Mouse (Mus musculus) left cerebral cortex, adult 6 months (tissue): ENCODE results near the gene Phactr3. TPM values are rescaled to one million over a fixed set of nuclear protein-coding genes. Genes with fewer than 3 reads are reported as not detected.

ENCODE experiments used
- long read RNA-seq, 2 experiments: library from polyadenylated mRNA; unstranded; transcript quantifications; one replicate each; pipeline ENCODE4 v2.0.0; 2019 to 2020
- polyA plus RNA-seq: library from polyadenylated mRNA; unstranded; fragments of <200 nt; fragmentation: Nextera tagmentation; gene quantifications from 2 replicates; pipeline ENCODE4 v1.2.3, GENCODE M21; 2021

Gene Phactr3
- polyA plus RNA-seq, result 43.8 and 52.4 TPM in 2 replicates
- long read RNA-seq, experiment 1, transcript Phactr3-204 (13 exons, 2,656 nt), result minor isoform, 23 of 409 reads
- long read RNA-seq, experiment 1, transcript Phactr3-202 (13 exons, 2,680 nt), result minor isoform, 123 of 409 reads
- long read RNA-seq, experiment 1, transcript Phactr3-201 (13 exons, 2,642 nt), result major isoform, 151 of 409 reads
- long read RNA-seq, experiment 1, partial matches to known transcripts, result 83 of 409 reads
- long read RNA-seq, experiment 1, other reads (novel, unspliced or antisense), result 28 of 409 reads
- long read RNA-seq, experiment 2, transcript Phactr3-202 (13 exons, 2,680 nt), result minor isoform, 12 of 114 reads
- long read RNA-seq, experiment 2, transcript Phactr3-201 (13 exons, 2,642 nt), result major isoform, 14 of 114 reads
- long read RNA-seq, experiment 2, partial matches to known transcripts, result 76 of 114 reads
- long read RNA-seq, experiment 2, other reads (novel, unspliced or antisense), result 9 of 114 reads

GRCm38 (mm10) chr2:178118801-178119560 lies at the start of gene Phactr3:
Gene Phactr3 (plus strand): TSS chr2:178118975.

DNA sequence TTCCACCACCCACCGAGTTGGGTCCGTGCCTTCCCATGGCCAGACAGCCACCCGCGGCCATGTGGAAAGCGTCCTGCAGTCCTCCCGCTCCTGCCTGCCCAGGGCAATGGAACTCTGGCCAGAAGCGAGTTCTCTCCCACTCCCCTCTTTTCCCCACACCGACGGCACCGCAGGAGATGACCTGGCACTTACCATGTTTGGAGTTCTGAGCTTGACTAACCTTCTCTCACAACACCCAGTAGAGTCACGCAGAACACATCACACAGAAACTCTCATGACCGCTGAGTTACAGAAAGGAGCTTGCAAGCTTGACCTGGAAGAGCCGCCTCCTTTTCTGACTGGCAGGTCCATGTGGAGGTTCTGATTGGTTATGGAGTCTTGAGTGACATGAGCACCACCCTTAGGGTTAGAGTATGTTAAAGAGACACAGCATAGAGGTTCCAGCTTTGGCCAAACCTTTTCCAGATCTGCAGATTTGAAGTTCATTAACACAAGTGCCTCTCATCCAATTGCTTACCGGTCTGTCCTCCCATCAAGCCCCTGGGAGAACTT lies 40.5 kb upstream of the Phactr3 start, which contains the start of gene Zfp931:
Zfp931 (minus strand) TSS at position 311 of the 552 bp plus-strand sequence.

Other genes starting within 250 kb of the Phactr3 start
- gene Gm14327, start 221.9 kb upstream of the Phactr3 start, polyA plus RNA-seq, result 6.6 and 10.2 TPM in 2 replicates
- gene Zfp972, start 193.4 kb upstream of the Phactr3 start, polyA plus RNA-seq, result 0.41 TPM in 1 of 2 replicates, not detected in the other
- gene Gm14326, start 161.7 kb upstream of the Phactr3 start, polyA plus RNA-seq, result 43.9 and 62.2 TPM in 2 replicates
- gene Zfp971, start 95.7 kb upstream of the Phactr3 start, polyA plus RNA-seq, result 14.0 and 16.0 TPM in 2 replicates
- 27.4 and 36.8 TPM in 2 replicates for gene Zfp931, start 40.5 kb upstream of the Phactr3 start, polyA plus RNA-seq